Mouse (Mus musculus): ENCODE measurements around the gene Lyar.

DNA sequence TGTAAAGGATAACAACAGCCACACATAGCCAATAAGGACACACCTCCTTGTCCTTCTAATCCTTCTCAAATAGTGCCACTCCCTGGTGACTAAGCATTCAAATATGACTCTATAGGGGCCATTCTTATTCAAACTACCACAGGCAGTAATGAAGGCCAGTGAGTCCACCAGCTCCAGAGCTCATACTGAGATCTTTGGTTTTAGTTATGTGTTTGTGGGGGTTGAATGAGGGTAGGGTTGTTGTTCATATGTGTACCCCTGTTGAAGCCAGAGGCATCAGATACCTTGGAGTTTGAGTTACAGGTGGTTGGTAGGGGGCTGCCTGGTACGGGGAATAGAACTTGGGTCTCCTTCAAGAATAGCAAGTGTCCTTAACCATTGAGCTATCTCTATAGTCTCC, 36.3 kb downstream of the Lyar start:
- TF ChIP-seq CTCF (IDR thresholded peaks at IDR 0.05; ENCODE audit: borderline replicate concordance, insufficient read depth, low read length) (no peak), POLR2A (IDR thresholded peaks at IDR 0.05; ENCODE audit: low read depth, low read length) (no peak)

Measured in embryonic fibroblast, embryonic 13.5 days (primary cell).